Mouse (Mus musculus): Measurements from ENCODE around the gene Sbno1.
"Not testable (repeated sequence)": the region's sequence is repeated elsewhere in the genome, so short reads cannot be mapped to it uniquely, and the experiment has no call there.

The Sbno1 gene

DNA sequence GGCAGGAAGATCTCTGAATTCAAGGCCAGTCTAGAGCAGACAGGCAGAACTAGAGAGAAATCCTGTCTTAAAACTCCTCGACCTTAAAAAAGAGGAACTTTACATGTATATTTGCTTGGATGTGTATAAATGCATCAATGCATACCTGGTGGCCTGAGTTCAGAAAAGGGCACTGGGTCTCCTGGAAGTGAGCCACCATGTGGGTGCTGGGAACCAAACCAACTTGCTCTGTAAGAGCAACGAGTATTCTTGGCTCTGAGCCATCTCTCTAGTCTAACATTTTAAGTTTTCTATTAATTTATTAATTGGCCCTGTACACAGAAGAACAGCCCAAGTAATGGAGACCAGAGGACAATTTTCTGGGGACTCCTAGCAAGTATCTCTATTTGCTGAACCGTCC, 59.1 kb downstream of the Sbno1 start:
- no peak for DNase-seq (ENCODE audit: low read depth)

DNA sequence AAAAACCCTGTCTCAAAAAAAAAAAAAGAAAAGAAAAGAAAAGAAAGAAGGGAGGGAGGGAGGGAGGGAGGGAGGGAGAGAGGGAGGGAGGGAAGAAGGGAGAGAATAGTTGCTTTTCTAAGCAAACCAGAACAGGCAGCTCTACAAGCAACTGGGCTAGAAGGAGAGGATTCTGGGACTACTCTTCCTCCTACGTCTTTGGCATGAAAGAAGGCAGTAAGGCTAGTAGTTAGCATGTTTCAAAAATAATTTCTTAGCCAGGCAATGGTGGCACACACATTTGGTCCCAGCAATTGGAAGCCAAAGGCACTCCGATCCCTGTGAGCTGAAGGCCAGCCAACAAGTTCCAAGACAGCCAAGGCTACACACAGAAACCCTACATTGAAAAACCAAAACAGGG, 60.0 kb downstream of the Sbno1 start:
- no peak for DNase-seq (ENCODE audit: low read depth)

- no peak for DNase-seq (ENCODE audit: low read depth)
Measured at GRCm38 (mm10) chr5:124364173-124364918, 61.5 kb downstream of the Sbno1 start.

- not testable (repeated sequence) for DNase-seq (ENCODE audit: low read depth)
Measured at GRCm38 (mm10) chr5:124362982-124363381, 62.8 kb downstream of the Sbno1 start, which contains the start of gene Cdk2ap1. Cdk2ap1 (minus strand) TSS chr5:124363082.

- DNase-seq (ENCODE audit: low read depth) = no peak
Measured at GRCm38 (mm10) chr5:124359641-124360040, 66.2 kb downstream of the Sbno1 start.

GRCm38 (mm10) chr5:124356695-124357094, 69.1 kb downstream of the Sbno1 start:
- DNase-seq (ENCODE audit: low read depth) = no peak

DNA sequence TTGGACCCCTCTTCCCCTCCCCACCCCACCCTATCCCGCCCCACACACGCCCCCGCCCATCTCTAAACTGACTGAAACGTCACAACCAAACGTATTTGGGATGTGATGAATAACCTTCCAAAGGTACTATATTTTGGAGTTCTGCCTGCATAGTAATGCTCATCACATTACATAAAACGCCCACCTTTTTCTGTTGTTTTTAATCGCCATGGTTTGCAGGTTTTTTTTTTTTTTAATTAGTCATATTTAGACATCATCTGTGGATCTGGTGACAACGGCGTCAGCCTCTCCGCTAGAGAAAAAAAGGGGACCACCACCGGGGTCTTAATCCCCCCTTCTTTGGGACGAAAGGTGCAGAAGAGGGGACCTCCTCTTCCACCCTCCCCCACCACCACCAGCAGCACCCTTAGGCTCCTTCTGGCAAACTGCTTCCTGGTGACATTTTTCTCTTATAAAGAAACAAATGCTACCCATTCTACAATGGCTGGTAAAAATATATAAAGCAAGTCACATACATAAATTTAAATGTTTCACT, 70.3 kb downstream of the Sbno1 start:
- no peak for DNase-seq (ENCODE audit: low read depth)

GRCm38 (mm10) chr5:124354574-124355424, 71.0 kb downstream of the Sbno1 start:
- DNase-seq (ENCODE audit: low read depth) = peak; percentile 44

- DNase-seq (ENCODE audit: low read depth) = no peak
Measured at GRCm38 (mm10) chr5:124353726-124354547, 71.9 kb downstream of the Sbno1 start.

- no peak for DNase-seq (ENCODE audit: low read depth)
Measured at GRCm38 (mm10) chr5:124353011-124353725, 72.6 kb downstream of the Sbno1 start.

GRCm38 (mm10) chr5:124352141-124352920, 73.5 kb downstream of the Sbno1 start:
- peak; percentile 40 for DNase-seq (ENCODE audit: low read depth)

DNA sequence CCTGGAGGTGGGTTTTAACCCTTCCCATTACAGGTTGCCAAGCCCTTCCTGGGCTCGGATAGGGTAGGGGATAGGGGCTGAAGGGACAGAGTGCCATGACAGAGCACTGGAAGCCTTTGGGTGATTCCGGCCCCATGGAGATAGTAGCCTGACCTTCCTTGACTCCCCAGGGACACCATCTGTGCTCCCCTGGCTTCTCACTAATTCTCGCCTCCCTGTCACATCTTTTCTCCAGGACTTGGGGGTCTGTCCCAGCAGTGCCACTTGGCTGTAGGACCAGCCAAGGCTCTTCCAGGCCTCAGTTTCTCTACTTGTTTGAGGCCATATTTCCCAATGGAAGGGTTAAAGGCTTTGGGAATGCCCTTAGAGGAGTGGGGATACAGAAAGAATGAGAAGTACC, 74.2 kb downstream of the Sbno1 start:
- no peak for DNase-seq (ENCODE audit: low read depth)

GRCm38 (mm10) chr5:124351111-124351560, 74.7 kb downstream of the Sbno1 start:
- no peak for DNase-seq (ENCODE audit: low read depth)

DNA sequence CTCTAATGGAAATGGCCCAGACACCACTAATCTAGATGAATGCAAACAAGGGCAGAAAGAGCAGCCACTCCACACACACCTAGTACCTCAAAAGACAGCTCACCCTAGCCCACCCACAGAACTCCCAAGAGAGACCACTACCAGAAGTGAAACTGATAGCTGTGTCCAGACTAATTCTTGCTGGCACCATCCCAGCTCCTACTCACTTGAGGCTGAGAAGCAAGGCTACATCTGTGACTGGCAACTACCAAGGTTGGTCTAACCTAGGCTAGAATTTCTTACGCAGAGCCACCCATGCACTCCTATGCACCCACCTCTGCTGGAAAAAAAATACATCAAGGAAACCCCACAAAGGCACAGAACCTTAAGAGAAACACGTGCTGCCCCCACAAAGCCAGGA, 75.5 kb downstream of the Sbno1 start:
- no peak for DNase-seq (ENCODE audit: low read depth)

DNA sequence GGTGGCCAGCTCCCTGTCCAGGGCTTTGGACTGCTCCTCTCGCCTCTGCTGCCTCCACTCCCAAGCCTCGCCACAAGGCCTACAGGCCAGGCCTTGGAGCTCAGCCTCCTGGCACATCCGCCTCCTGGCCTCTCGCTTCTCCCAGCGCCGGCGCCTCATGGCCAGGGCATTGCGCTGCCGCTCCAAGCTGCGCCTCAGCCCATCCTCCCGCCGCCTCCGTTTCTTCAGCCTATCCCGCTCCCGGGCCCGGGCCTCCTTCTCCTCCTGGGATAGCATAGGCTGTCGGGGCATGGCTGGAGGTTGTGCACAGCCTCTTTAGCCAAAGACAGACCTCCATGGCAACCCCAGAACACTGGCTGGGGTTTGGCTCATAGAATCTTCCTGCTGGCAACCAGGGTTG, 76.6 kb downstream of the Sbno1 start:
- no peak for DNase-seq (ENCODE audit: low read depth)

- no peak for DNase-seq (ENCODE audit: low read depth)
Measured at GRCm38 (mm10) chr5:124342897-124343296, 82.9 kb downstream of the Sbno1 start.

GRCm38 (mm10) chr5:124341753-124342339, 84.0 kb downstream of the Sbno1 start:
- not testable (repeated sequence) for DNase-seq (ENCODE audit: low read depth)

DNA sequence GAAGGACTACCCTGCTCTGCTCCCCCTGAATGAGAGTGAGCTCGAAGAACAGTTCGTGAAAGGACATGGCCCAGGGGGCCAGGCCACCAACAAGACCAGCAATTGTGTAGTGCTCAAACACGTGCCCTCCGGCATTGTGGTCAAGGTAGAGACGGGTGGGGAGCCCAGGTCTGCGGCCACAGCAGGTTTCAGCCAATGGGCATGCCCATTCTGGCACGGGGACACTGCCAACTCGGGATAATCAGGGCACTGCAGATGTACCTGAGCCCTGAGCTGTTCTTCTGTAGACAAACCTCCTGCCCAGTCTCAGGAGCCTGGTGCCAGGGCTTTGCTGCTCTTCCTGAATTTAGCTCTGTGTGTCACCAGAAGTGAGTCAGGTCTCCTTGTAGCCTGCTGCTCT, 87.0 kb downstream of the Sbno1 start:
- DNase-seq (ENCODE audit: low read depth) = no peak

DNA sequence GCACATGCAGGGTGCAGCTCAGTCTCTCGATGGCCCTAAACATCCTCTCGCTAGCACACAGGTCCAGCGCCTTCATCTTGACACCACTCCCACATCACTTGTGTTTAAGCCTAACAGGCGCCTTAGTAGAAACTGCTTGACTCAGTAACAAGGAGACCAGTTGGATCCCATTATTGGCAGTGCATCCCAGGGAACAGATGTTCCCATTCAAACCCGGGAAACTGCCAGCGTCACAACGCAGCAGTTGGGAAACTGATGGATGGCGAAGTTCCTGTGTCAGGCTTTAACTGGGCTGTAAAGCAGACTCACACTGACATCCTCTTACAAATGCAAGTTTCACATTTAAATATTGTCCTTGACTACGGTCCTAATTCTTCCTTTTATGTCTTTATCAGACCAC, 87.9 kb downstream of the Sbno1 start:
- no peak for DNase-seq (ENCODE audit: low read depth)

GRCm38 (mm10) chr5:124337103-124337502, 88.7 kb downstream of the Sbno1 start:
- no peak for DNase-seq (ENCODE audit: low read depth)
